In the genomic region with DNA sequence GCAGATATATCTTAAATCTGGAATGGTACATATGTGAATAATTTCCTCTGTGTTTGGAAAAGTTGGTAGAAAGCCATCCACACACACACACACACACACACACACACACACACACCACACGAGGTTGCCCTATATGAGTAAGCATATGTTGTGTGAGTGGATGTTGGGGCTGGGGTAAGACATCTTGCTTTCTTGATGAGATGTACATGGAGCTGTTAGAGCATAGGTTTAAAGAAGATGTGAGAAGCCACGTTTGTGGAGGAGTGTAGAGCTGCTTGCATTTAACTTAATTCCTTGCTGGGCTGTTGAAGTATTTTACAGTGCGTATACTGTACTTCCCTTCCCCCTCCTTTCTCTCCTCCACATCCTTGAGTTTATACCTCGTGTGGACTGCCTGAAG, we compare ENCODE assay signal across 27 mouse cellular contexts.
"Had no signal": no experiment of that assay in that cellular context is flagged by ENCODE, and none has a peak within 500 bp of the region (broad histone marks: within the 10 kb centered on the region; RNA-seq: fewer than 3 reads in every experiment).

No protein-coding gene starts in this region.

- DNase-seq: cerebellum, adult 8-10 months; cerebellum, adult 9-10 months; cerebellum, adult 9-11 months; cerebellum, postnatal 10 days; cerebellum, postnatal 14 days; cerebellum, postnatal 25 days; cerebellum, postnatal 36 days; embryo, embryonic 11 days; forebrain, postnatal 0 days; gastrocnemius, adult 2 months; gastrocnemius, postnatal 10 days; gastrocnemius, postnatal 14 days; gastrocnemius, postnatal 25 days; gastrocnemius, postnatal 36 days; heart, adult 11 months; heart, adult 2 months had no signal

- H3K4me3 ChIP-seq: embryonic facial prominence, embryonic 10.5 days; embryonic facial prominence, embryonic 12.5 days; embryonic facial prominence, embryonic 13.5 days; embryonic facial prominence, embryonic 15.5 days; erythroblast, embryonic 14.5 days; forebrain, embryonic 10.5 days; forebrain, embryonic 12.5 days; forebrain, embryonic 13.5 days; forebrain, embryonic 15.5 days; gastrocnemius, adult 2 months; heart, adult 2 months had no signal

- H3K27ac ChIP-seq: embryonic facial prominence, embryonic 10.5 days; embryonic facial prominence, embryonic 12.5 days; embryonic facial prominence, embryonic 13.5 days; embryonic facial prominence, embryonic 15.5 days; forebrain, embryonic 10.5 days; forebrain, embryonic 12.5 days; forebrain, embryonic 13.5 days; forebrain, embryonic 15.5 days; gastrocnemius, adult 2 months; heart, adult 2 months had no signal

- ATAC-seq: forebrain, embryonic 13.5 days; forebrain, embryonic 14.5 days; forebrain, embryonic 15.5 days; forebrain, embryonic 16.5 days; forebrain, postnatal 0 days had no signal
